Mouse (Mus musculus) embryonic facial prominence, embryonic 12.5 days (tissue): ENCODE measurements around the gene Cacna1i. TPM values are rescaled to one million over a fixed set of nuclear protein-coding genes. Genes with fewer than 3 reads are reported as not detected.

Experiments
- ATAC-seq: fragments of 200-750 bp; cut with Nextera tagmentation; 2 replicates; pipeline ENCODE4 v1.8.0; 2017; ENCODE audit not compliant: insufficient number of reproducible peaks, insufficient read depth, low FRiP score, low TSS enrichment
- H3K27ac ChIP-seq: fragments of 300-500 bp; sonication (generic); 2 replicates; pipeline ENCODE4 v1.5.1; 2016; ENCODE audit warnings: mild to moderate bottlenecking
- H3K27me3 ChIP-seq: fragments of 300-500 bp; sonication (generic); 2 replicates; pipeline ENCODE4 v1.6.1; 2016; ENCODE audit warnings: mild to moderate bottlenecking, moderate library complexity
- H3K36me3 ChIP-seq: fragments of 300-500 bp; sonication (generic); 2 replicates; pipeline ENCODE4 v1.6.1; 2016; ENCODE audit warnings: mild to moderate bottlenecking
- H3K4me1 ChIP-seq: fragments of 300-500 bp; sonication (generic); 2 replicates; pipeline ENCODE4 v1.6.1; 2016
- H3K4me2 ChIP-seq: fragments of 300-500 bp; sonication (generic); replicated peaks from 2 replicates; pipeline ENCODE4 v1.6.1; 2016; ENCODE audit warnings: mild to moderate bottlenecking, moderate library complexity
- H3K4me3 ChIP-seq: fragments of 300-500 bp; sonication (generic); 2 replicates; pipeline ENCODE4 v1.5.1; 2016; ENCODE audit warnings: mild to moderate bottlenecking
- H3K9ac ChIP-seq: fragments of 300-500 bp; sonication (generic); 2 replicates; pipeline ENCODE4 v1.6.1; 2016; ENCODE audit warnings: mild to moderate bottlenecking, moderate library complexity
- H3K9me3 ChIP-seq: fragments of 300-500 bp; sonication (generic); 2 replicates; pipeline ENCODE4 v1.6.1; 2016; ENCODE audit warnings: mild to moderate bottlenecking, moderate library complexity
- WGBS: fragments of 180-500 bp; shearing (Covaris S2); methylation state at CpG from one replicate; pipeline ENCODE4 v1.1.7; 2016; 5-methylcytosine and 5-hydroxymethylcytosine counted together
- polyA plus RNA-seq: library from polyadenylated mRNA; unstranded; fragments of >200 nt; fragmentation: Nextera tagmentation; extraction: Ambion mirVana; gene quantifications from 2 replicates; pipeline ENCODE4 v1.2.1, GENCODE M21; 2016

Gene Cacna1i
- polyA plus RNA-seq, 1 experiment from 2014 or later, result 0.01 TPM

GRCm38 (mm10) chr15:80257602-80258239 is 29.3 kb upstream of the Cacna1i start:
- 25% methylated on average over 4 of the region's 4 CpGs for WGBS
- no peak for ATAC-seq
- no peaks in the 10 kb centered on the region for H3K9me3 ChIP-seq
- H3K4me2 ChIP-seq, result peak overlapping the region; percentile 14; the same call in 1 of the 2 replicates
- peaks cover 39% of the 10 kb centered on the region for H3K4me1 ChIP-seq
- H3K4me3 ChIP-seq, result no peak overlapping the region
- no peaks in the 10 kb centered on the region for H3K27me3 ChIP-seq
- peak overlapping the region; percentile 99 for H3K27ac ChIP-seq
- peaks cover 50% of the 10 kb centered on the region for H3K36me3 ChIP-seq
- 0 out of 2 replicates have a peak overlapping the region, but pooled peaks have one; percentile 21 for H3K9ac ChIP-seq

GRCm38 (mm10) chr15:80258240-80259170 is 28.5 kb upstream of the Cacna1i start:
- H3K27me3 ChIP-seq, result no peaks in the 10 kb centered on the region
- ATAC-seq, result no peak
- H3K4me1 ChIP-seq, result peaks cover 40% of the 10 kb centered on the region
- peak overlapping the region; percentile 12; the same call in 1 of the 2 replicates for H3K4me2 ChIP-seq
- H3K36me3 ChIP-seq, result peaks cover 50% of the 10 kb centered on the region
- H3K27ac ChIP-seq, result peak overlapping the region; percentile 99
- 0 out of 2 replicates have a peak overlapping the region, but pooled peaks have one; percentile 21 for H3K9ac ChIP-seq
- no peak overlapping the region for H3K4me3 ChIP-seq
- H3K9me3 ChIP-seq, result no peaks in the 10 kb centered on the region
- WGBS, result 51% methylated on average over 11 of the region's 11 CpGs

- H3K9me3 ChIP-seq, result no peaks in the 10 kb centered on the region
- H3K9ac ChIP-seq, result no peak overlapping the region
- peaks cover 34% of the 10 kb centered on the region for H3K4me1 ChIP-seq
- H3K27me3 ChIP-seq, result no peaks in the 10 kb centered on the region
- no peak overlapping the region for H3K4me2 ChIP-seq
- 69% methylated on average over 8 of the region's 8 CpGs for WGBS
- H3K36me3 ChIP-seq, result peaks cover 50% of the 10 kb centered on the region
- 0 out of 2 replicates have a peak overlapping the region, but pooled peaks have one; percentile 9 for H3K27ac ChIP-seq
- H3K4me3 ChIP-seq, result no peak overlapping the region
- no peak for ATAC-seq
Observed at GRCm38 (mm10) chr15:80259406-80260045, 27.5 kb upstream of the Cacna1i start.

GRCm38 (mm10) chr15:80260677-80261076 is 26.4 kb upstream of the Cacna1i start:
- Histone ChIP-seq H3K9ac (no peak overlapping the region), H3K27me3 (no peaks in the 10 kb centered on the region), H3K4me1 (peaks cover 34% of the 10 kb centered on the region), H3K36me3 (peaks cover 50% of the 10 kb centered on the region), H3K4me2 (no peak overlapping the region), H3K4me3 (no peak overlapping the region), H3K27ac (no peak overlapping the region), H3K9me3 (no peaks in the 10 kb centered on the region)
- no peak for ATAC-seq
- WGBS, result 14% methylated on average over 3 of the region's 3 CpGs

- Histone ChIP-seq H3K27me3 (no peaks in the 10 kb centered on the region), H3K4me1 (peaks cover 34% of the 10 kb centered on the region), H3K9ac (no peak overlapping the region), H3K36me3 (peaks cover 50% of the 10 kb centered on the region), H3K4me3 (no peak overlapping the region), H3K4me2 (no peak overlapping the region), H3K9me3 (no peaks in the 10 kb centered on the region), H3K27ac (no peak overlapping the region)
- 83% methylated on average over 7 of the region's 7 CpGs for WGBS
- ATAC-seq, result no peak
Observed at GRCm38 (mm10) chr15:80261100-80261499, 25.9 kb upstream of the Cacna1i start.

- 1% methylated on average over 66 of the region's 66 CpGs for WGBS
- H3K4me2 ChIP-seq, result peak within 1 kb of the TSS; percentile 81
- H3K27ac ChIP-seq, result peak within 1 kb of the TSS; percentile 63; the same call in 1 of the 2 replicates
- H3K4me1 ChIP-seq, result peaks cover 12% of the 10 kb centered on the region
- H3K9me3 ChIP-seq, result no peaks in the 10 kb centered on the region
- peak within 1 kb of the TSS; percentile 90 for H3K9ac ChIP-seq
- H3K27me3 ChIP-seq, result no peaks in the 10 kb centered on the region
- peaks cover 22% of the 10 kb centered on the region for H3K36me3 ChIP-seq
- H3K4me3 ChIP-seq, result peak within 1 kb of the TSS; percentile 94
- peak; percentile 86 for ATAC-seq
Observed at GRCm38 (mm10) chr15:80263610-80264575, 23.1 kb upstream of the Cacna1i start, which contains the start of gene Rps19bp1. Gene Rps19bp1, minus strand, starts transcription at chr15:80264315.

GRCm38 (mm10) chr15:80266281-80266680 is 20.8 kb upstream of the Cacna1i start:
- no peak overlapping the region for H3K9ac ChIP-seq
- H3K4me1 ChIP-seq, result peaks cover 12% of the 10 kb centered on the region
- no peak overlapping the region for H3K27ac ChIP-seq
- no peaks in the 10 kb centered on the region for H3K27me3 ChIP-seq
- H3K4me2 ChIP-seq, result no peak overlapping the region
- ATAC-seq, result no peak
- H3K9me3 ChIP-seq, result no peaks in the 10 kb centered on the region
- WGBS, result 1% methylated on average over 2 of the region's 2 CpGs
- H3K36me3 ChIP-seq, result peaks cover 6% of the 10 kb centered on the region; the same call in 1 of the 2 replicates
- H3K4me3 ChIP-seq, result no peak overlapping the region

- no peak overlapping the region for H3K4me3 ChIP-seq
- 73% methylated on average over 3 of the region's 3 CpGs for WGBS
- H3K36me3 ChIP-seq, result no peaks in the 10 kb centered on the region
- H3K4me2 ChIP-seq, result no peak overlapping the region
- H3K4me1 ChIP-seq, result no peaks in the 10 kb centered on the region
- ATAC-seq, result no peak
- no peak overlapping the region for H3K27ac ChIP-seq
- H3K9ac ChIP-seq, result no peak overlapping the region
- H3K27me3 ChIP-seq, result no peaks in the 10 kb centered on the region; the same call in 1 of the 2 replicates
- no peaks in the 10 kb centered on the region for H3K9me3 ChIP-seq
Observed at GRCm38 (mm10) chr15:80271858-80272396, 15.1 kb upstream of the Cacna1i start.

GRCm38 (mm10) chr15:80277107-80277506 is 9.9 kb upstream of the Cacna1i start:
- H3K27ac ChIP-seq, result no peak overlapping the region
- no peak for ATAC-seq
- no peak overlapping the region for H3K4me3 ChIP-seq
- H3K9me3 ChIP-seq, result no peaks in the 10 kb centered on the region
- H3K4me1 ChIP-seq, result no peaks in the 10 kb centered on the region
- no peaks in the 10 kb centered on the region for H3K36me3 ChIP-seq
- H3K9ac ChIP-seq, result no peak overlapping the region
- peaks cover 22% of the 10 kb centered on the region for H3K27me3 ChIP-seq
- no peak overlapping the region for H3K4me2 ChIP-seq
- 44% methylated on average over 9 of the region's 9 CpGs for WGBS

- no peak for ATAC-seq
- no peaks in the 10 kb centered on the region for H3K9me3 ChIP-seq
- no peak overlapping the region for H3K4me2 ChIP-seq
- no peaks in the 10 kb centered on the region for H3K36me3 ChIP-seq
- no peak overlapping the region for H3K9ac ChIP-seq
- no peak overlapping the region for H3K27ac ChIP-seq
- WGBS, result 2% methylated on average over 6 of the region's 6 CpGs
- peaks cover 28% of the 10 kb centered on the region for H3K27me3 ChIP-seq
- no peak overlapping the region for H3K4me3 ChIP-seq
- H3K4me1 ChIP-seq, result no peaks in the 10 kb centered on the region
Observed at GRCm38 (mm10) chr15:80277625-80278024, 9.4 kb upstream of the Cacna1i start.
